Mouse (Mus musculus) MEL (cell line): ENCODE measurements at regions not wholly inside any gene's neighbourhood (a gene's known extent, or its start where the extent isn't known, plus 50 kb on each side); places are given as distances from the start of the nearest gene placed in this dataset.

Source experiments
- DNase-seq: peaks from one replicate; pipeline ENCODE4 v3.0.0; 2011; ENCODE audit warnings: low read depth, low spot score
- H3K27ac ChIP-seq: 2 replicates; pipeline ENCODE4 v1.5.1; 2012; ENCODE audit warnings: low read depth, mild to moderate bottlenecking, control low read depth, low read length, moderate library complexity; ENCODE audit not compliant: control insufficient read depth
- H3K27me3 ChIP-seq, 2 experiments: fragments of 150-350 bp in 1 of 2; sonication (generic) in 1 of 2; 2 replicates each; pipeline ENCODE4 v1.6.1; 2012; ENCODE audit warnings: low read length in 2 of 2, mild to moderate bottlenecking in 2 of 2, improper control_type of control experiment in 1 of 2, moderate library complexity in 1 of 2; ENCODE audit not compliant: insufficient read depth in 2 of 2, control insufficient read depth in 1 of 2
- H3K36me3 ChIP-seq, 2 experiments: 2 replicates each; pipeline ENCODE4 v1.6.1; 2012 to 2014; ENCODE audit warnings: low read length in 2 of 2, improper control_type of control experiment in 1 of 2, inconsistent platforms in 1 of 2, mild to moderate bottlenecking in 1 of 2; ENCODE audit not compliant: insufficient read depth in 2 of 2, control insufficient read depth in 1 of 2
- H3K4me1 ChIP-seq, 2 experiments: fragments of 150-350 bp in 1 of 2; sonication (generic) in 1 of 2; 2 replicates each; pipeline ENCODE4 v1.6.1; 2012; ENCODE audit warnings: low read length in 2 of 2, improper control_type of control experiment in 1 of 2, mild to moderate bottlenecking in 1 of 2; ENCODE audit not compliant: insufficient read depth in 2 of 2, control insufficient read depth in 1 of 2
- H3K4me3 ChIP-seq, 2 experiments: fragments of 150-350 bp in 1 of 2; sonication (generic) in 1 of 2; 2 replicates each; pipeline ENCODE4 v1.5.1; 2012; ENCODE audit warnings: low read depth in 2 of 2, low read length in 2 of 2, mild to moderate bottlenecking in 2 of 2, moderate library complexity in 2 of 2, control low read depth in 1 of 2, improper control_type of control experiment in 1 of 2; ENCODE audit not compliant: control insufficient read depth in 1 of 2, insufficient read depth in 1 of 2
- H3K79me2 ChIP-seq: 2 replicates; pipeline ENCODE4 v1.6.1; 2012; ENCODE audit warnings: mild to moderate bottlenecking, low read length, moderate library complexity; ENCODE audit not compliant: control insufficient read depth, poor library complexity, insufficient read depth
- H3K9ac ChIP-seq: 2 replicates; pipeline ENCODE4 v1.6.1; 2012; ENCODE audit warnings: low read depth, mild to moderate bottlenecking, control low read depth, low read length, moderate library complexity; ENCODE audit not compliant: control insufficient read depth, poor library complexity, severe bottlenecking
- H3K9me3 ChIP-seq: fragments of 150-350 bp; sonication (generic); replicated peaks from 2 replicates; pipeline ENCODE4 v1.6.1; 2012; ENCODE audit warnings: mild to moderate bottlenecking, low read length, improper control_type of control experiment, moderate library complexity; ENCODE audit not compliant: insufficient read depth
- CHD1 ChIP-seq: IDR thresholded peaks from 2 replicates; pipeline ENCODE4 v1.6.1; 2012; ENCODE audit warnings: low read depth, mild to moderate bottlenecking, inconsistent platforms, low read length, improper control_type of control experiment
- CHD2 ChIP-seq: IDR thresholded peaks from 2 replicates; pipeline ENCODE4 v1.6.1; 2011; ENCODE audit warnings: low read length, improper control_type of control experiment
- ELF1 ChIP-seq: IDR thresholded peaks from 2 replicates; pipeline ENCODE4 v1.6.1; 2014; ENCODE audit warnings: low read depth, mild to moderate bottlenecking, inconsistent platforms, low read length, improper control_type of control experiment, moderate library complexity
- EP300 ChIP-seq, 2 experiments: IDR thresholded peaks; 2 replicates each; pipeline ENCODE4 v1.6.1; 2011; ENCODE audit warnings: improper control_type of control experiment in 2 of 2, low read length in 2 of 2, low read depth in 1 of 2, mild to moderate bottlenecking in 1 of 2
- GABPA ChIP-seq: IDR thresholded peaks from 2 replicates; pipeline ENCODE4 v1.6.1; 2012; ENCODE audit warnings: low read depth, mild to moderate bottlenecking, inconsistent platforms, low read length, improper control_type of control experiment, moderate library complexity
- GATA1 ChIP-seq: IDR thresholded peaks from 2 replicates; pipeline ENCODE4 v1.6.1; 2011; ENCODE audit warnings: low read depth, low read length, improper control_type of control experiment
- JUND ChIP-seq: IDR thresholded peaks from 2 replicates; pipeline ENCODE4 v1.6.1; 2011; ENCODE audit warnings: low read depth, mild to moderate bottlenecking, improper control_type of control experiment, low read length
- KAT2A ChIP-seq: conservative IDR thresholded peaks from 2 replicates; pipeline ENCODE4 v1.6.1; 2012; ENCODE audit warnings: low read depth, low read length, improper control_type of control experiment, inconsistent platforms
- MAFK ChIP-seq: IDR thresholded peaks from 2 replicates; pipeline ENCODE4 v1.6.1; 2011; ENCODE audit warnings: low read depth, mild to moderate bottlenecking, low read length, improper control_type of control experiment, borderline replicate concordance
- MAX ChIP-seq: IDR thresholded peaks from 2 replicates; pipeline ENCODE4 v1.6.1; 2011; ENCODE audit warnings: low read length, improper control_type of control experiment
- MAZ ChIP-seq: IDR thresholded peaks from 2 replicates; pipeline ENCODE4 v1.6.1; 2012; ENCODE audit warnings: low read depth, mild to moderate bottlenecking, inconsistent platforms, low read length, improper control_type of control experiment
- MEF2A ChIP-seq: IDR thresholded peaks from 2 replicates; pipeline ENCODE4 v1.6.1; 2014; ENCODE audit warnings: low read depth, mild to moderate bottlenecking, inconsistent platforms, low read length, improper control_type of control experiment; ENCODE audit not compliant: poor library complexity, insufficient replicate concordance, severe bottlenecking; ENCODE audit errors: extremely low read depth
- MYC ChIP-seq: IDR thresholded peaks from 2 replicates; pipeline ENCODE4 v1.6.1; 2011; ENCODE audit warnings: low read depth, mild to moderate bottlenecking, low read length, improper control_type of control experiment, moderate library complexity
- NELFE ChIP-seq: IDR thresholded peaks from 2 replicates; pipeline ENCODE4 v1.6.1; 2011; ENCODE audit warnings: low read depth, low read length, improper control_type of control experiment
- NRF1 ChIP-seq: IDR thresholded peaks from 2 replicates; pipeline ENCODE4 v1.6.1; 2014; ENCODE audit warnings: low read depth, mild to moderate bottlenecking, inconsistent platforms, low read length, improper control_type of control experiment, moderate library complexity; ENCODE audit not compliant: poor library complexity, insufficient read depth, severe bottlenecking
- POLR2A ChIP-seq, 2 experiments: IDR thresholded peaks; 2 replicates each; pipeline ENCODE4 v1.6.1; 2011 to 2012; ENCODE audit warnings: low read length in 2 of 2, mild to moderate bottlenecking in 2 of 2, control low read depth in 1 of 2, improper control_type of control experiment in 1 of 2, low read depth in 1 of 2, moderate library complexity in 1 of 2; ENCODE audit not compliant: control insufficient read depth in 1 of 2, insufficient read depth in 1 of 2, poor library complexity in 1 of 2
- POLR2AphosphoS2 ChIP-seq: IDR thresholded peaks from 2 replicates; pipeline ENCODE4 v1.6.1; 2011; ENCODE audit warnings: low read length, improper control_type of control experiment
- POLR2AphosphoS5 ChIP-seq: IDR thresholded peaks from 2 replicates; pipeline ENCODE4 v1.6.1; 2012; ENCODE audit warnings: low read depth, borderline replicate concordance, mild to moderate bottlenecking, inconsistent platforms, low read length, moderate library complexity, mixed read lengths
- SIN3A ChIP-seq: IDR thresholded peaks from 2 replicates; pipeline ENCODE4 v1.6.1; 2012; ENCODE audit warnings: low read length, improper control_type of control experiment, inconsistent platforms
- SMC3 ChIP-seq: IDR thresholded peaks from 2 replicates; pipeline ENCODE4 v1.6.1; 2011; ENCODE audit warnings: low read depth, low read length, improper control_type of control experiment
- TCF12 ChIP-seq: IDR thresholded peaks from 2 replicates; pipeline ENCODE4 v1.6.1; 2014; ENCODE audit warnings: low read depth, mild to moderate bottlenecking, inconsistent platforms, low read length, improper control_type of control experiment, moderate library complexity
- USF2 ChIP-seq, 2 experiments: IDR thresholded peaks; 2 replicates each; pipeline ENCODE4 v1.6.1; 2011 to 2012; ENCODE audit warnings: improper control_type of control experiment in 2 of 2, low read length in 2 of 2, borderline replicate concordance in 1 of 2, inconsistent platforms in 1 of 2, low read depth in 1 of 2, mild to moderate bottlenecking in 1 of 2; ENCODE audit not compliant: insufficient read depth in 1 of 2
- ZC3H11A ChIP-seq: IDR thresholded peaks from 2 replicates; pipeline ENCODE4 v1.6.1; 2012; ENCODE audit warnings: low read depth, mild to moderate bottlenecking, inconsistent platforms, low read length, improper control_type of control experiment
- ZKSCAN1 ChIP-seq: IDR thresholded peaks from 2 replicates; pipeline ENCODE4 v1.6.1; 2012; ENCODE audit warnings: low read depth, mild to moderate bottlenecking, inconsistent platforms, low read length, improper control_type of control experiment, moderate library complexity
- ZNF384 ChIP-seq: IDR thresholded peaks from 2 replicates; pipeline ENCODE4 v1.6.1; 2012; ENCODE audit warnings: low read depth, mild to moderate bottlenecking, inconsistent platforms, low read length, improper control_type of control experiment

DNA sequence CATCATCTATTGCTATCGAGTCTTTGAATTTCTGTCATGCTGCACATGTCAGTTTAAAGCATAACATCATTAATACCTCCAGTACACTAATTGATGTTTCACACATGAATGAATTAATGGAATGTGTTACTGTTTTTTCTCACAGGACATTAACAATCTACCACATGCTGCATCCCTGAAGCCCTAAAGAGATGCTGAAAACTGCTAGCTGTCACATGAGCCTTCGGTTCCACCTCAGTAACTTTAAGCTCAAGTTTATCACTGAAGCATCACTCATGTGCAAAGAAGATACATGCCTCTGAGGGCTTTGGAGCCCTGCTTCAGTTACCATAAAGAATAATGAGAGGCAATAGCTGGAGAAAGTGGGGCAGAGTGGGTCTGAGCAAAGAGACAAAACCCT is 91.0 kb upstream of the Gm11238 start:
- no peaks in the 10 kb centered on the region for H3K9me3 ChIP-seq

DNA sequence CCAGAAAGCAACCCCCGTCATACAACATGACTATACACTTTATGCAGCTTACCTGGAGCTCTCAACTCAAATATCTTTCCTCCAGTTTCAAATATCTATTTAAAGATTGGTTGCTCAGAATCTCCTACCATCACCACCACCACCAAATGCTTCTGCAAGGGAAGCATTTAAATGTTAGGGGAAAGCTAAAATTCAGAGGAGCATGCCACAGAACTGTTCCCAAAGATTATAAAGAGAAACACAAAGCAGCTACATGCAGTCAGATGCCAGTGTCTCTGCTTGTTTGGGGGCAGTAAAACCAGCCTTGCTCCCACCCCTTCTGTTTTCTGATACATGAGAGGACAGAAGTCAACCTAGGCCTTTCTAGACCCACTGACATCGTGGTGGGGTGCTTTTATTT is 100.8 kb upstream of the Gm11238 start:
- no peak overlapping the region for H3K27ac ChIP-seq
- no peaks in the 10 kb centered on the region for H3K36me3 ChIP-seq
- H3K79me2 ChIP-seq, result no peaks in the 10 kb centered on the region
- no peaks in the 10 kb centered on the region for H3K9me3 ChIP-seq
- H3K27me3 ChIP-seq, result no peaks in the 10 kb centered on the region
- TF ChIP-seq ZNF384, result no peak
- TF ChIP-seq NRF1, result no peak
- TF ChIP-seq MAX, result no peak
- TF ChIP-seq SIN3A, result no peak
- TF ChIP-seq GATA1, result no peak
- no peak for TF ChIP-seq MAFK
- TF ChIP-seq SMC3, result no peak
- no peak for TF ChIP-seq ZC3H11A
- no peak for TF ChIP-seq ZKSCAN1
- no peak for TF ChIP-seq NELFE
- no peak for TF ChIP-seq GABPA
- H3K4me3 ChIP-seq, result no peak overlapping the region
- no peaks in the 10 kb centered on the region for H3K4me1 ChIP-seq
- H3K9ac ChIP-seq, result no peak overlapping the region
- no peak for DNase-seq

More for the DNA sequence above, 91.0 kb upstream of the Gm11238 start:
- no peak overlapping the region for H3K9ac ChIP-seq
- H3K79me2 ChIP-seq, result no peaks in the 10 kb centered on the region
- no peaks in the 10 kb centered on the region for H3K36me3 ChIP-seq
- no peak for TF ChIP-seq MYC
- TF ChIP-seq EP300 (IDR thresholded peaks at IDR 0.05; ENCODE audit: low read depth in 1 of 2, low read length in 2 of 2), result no peak
- no peak for TF ChIP-seq POLR2A (IDR thresholded peaks at IDR 0.05; ENCODE audit: control insufficient read depth in 1 of 2, insufficient read depth in 1 of 2, low read depth in 1 of 2, low read length in 2 of 2, poor library complexity in 1 of 2)
- no peak for TF ChIP-seq POLR2AphosphoS2
- TF ChIP-seq CHD1, result no peak
- no peak for TF ChIP-seq ELF1
- TF ChIP-seq CHD2, result no peak
- no peak for TF ChIP-seq MEF2A
- no peak for TF ChIP-seq SIN3A
- TF ChIP-seq MAZ, result no peak
- TF ChIP-seq KAT2A, result no peak
- TF ChIP-seq POLR2AphosphoS5, result no peak
- TF ChIP-seq JUND, result no peak
- no peak for TF ChIP-seq USF2 (IDR thresholded peaks at IDR 0.05; ENCODE audit: borderline replicate concordance in 1 of 2, insufficient read depth in 1 of 2, low read depth in 1 of 2, low read length in 2 of 2)
- TF ChIP-seq TCF12, result no peak
- TF ChIP-seq NRF1, result no peak
- no peak for TF ChIP-seq SMC3
- no peak overlapping the region for H3K4me3 ChIP-seq
- no peaks in the 10 kb centered on the region for H3K27me3 ChIP-seq
- no peak overlapping the region for H3K27ac ChIP-seq
- no peaks in the 10 kb centered on the region for H3K4me1 ChIP-seq
- no peak for DNase-seq
